Mouse (Mus musculus): Measurements from ENCODE around the gene Psmb6.

GRCm38 (mm10) chr11:70489684-70490083 lies 35.5 kb upstream of the Psmb6 start:
- TF ChIP-seq POLR2A (IDR thresholded peaks at IDR 0.05; ENCODE audit: insufficient read depth, low read depth, low read length) (no peak), CTCF (IDR thresholded peaks at IDR 0.05; ENCODE audit: insufficient read depth, low read depth, low read length) (no peak)

Measured in olfactory bulb, adult 2 months (tissue).